Mouse (Mus musculus): ENCODE data around the gene Sult2b1. TPM values are rescaled to one million over a fixed set of nuclear protein-coding genes. Genes with fewer than 3 reads are reported as not detected.

The Sult2b1 gene
- polyA plus RNA-seq, 1 experiment from 2014 or later = 1.9 TPM

DNA sequence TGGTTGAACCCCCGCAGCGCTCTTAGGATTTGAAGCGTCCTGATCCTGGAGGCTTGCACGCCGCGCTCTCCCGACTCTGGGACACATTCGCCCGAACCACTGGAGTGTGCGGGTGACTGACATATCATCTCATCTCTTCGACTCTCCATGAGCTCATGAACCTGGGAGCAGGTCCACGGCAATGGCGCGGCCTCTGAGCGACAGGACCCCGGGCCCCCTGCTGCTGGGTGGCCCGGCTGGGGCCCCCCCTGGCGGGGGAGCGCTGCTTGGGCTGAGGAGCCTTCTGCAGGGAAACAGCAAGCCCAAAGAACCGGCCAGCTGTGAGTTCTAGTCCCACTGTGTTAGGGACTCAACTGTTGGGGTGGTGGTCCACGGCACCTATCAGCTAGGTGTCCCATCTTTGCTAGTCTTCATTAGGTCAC is 79.0 kb downstream of the Sult2b1 start:
- Histone ChIP-seq H3K4me3 (replicated peaks) (peak overlapping the region; percentile 61), H3K4me1 (peaks cover 80% of the 10 kb centered on the region), H3K9ac (peak overlapping the region; percentile 79), H3K27me3 (peaks cover 10% of the 10 kb centered on the region), H3K27ac (peak overlapping the region; percentile 51), H3K36me3 (replicated peaks) (peaks cover 10% of the 10 kb centered on the region), H3K4me2 (peak overlapping the region; percentile 99), H3K9me3 (no peaks in the 10 kb centered on the region)
- no peak for ATAC-seq (ENCODE audit: low FRiP score)
- 0% methylated on average over 21 of the region's 21 CpGs for WGBS

DNA sequence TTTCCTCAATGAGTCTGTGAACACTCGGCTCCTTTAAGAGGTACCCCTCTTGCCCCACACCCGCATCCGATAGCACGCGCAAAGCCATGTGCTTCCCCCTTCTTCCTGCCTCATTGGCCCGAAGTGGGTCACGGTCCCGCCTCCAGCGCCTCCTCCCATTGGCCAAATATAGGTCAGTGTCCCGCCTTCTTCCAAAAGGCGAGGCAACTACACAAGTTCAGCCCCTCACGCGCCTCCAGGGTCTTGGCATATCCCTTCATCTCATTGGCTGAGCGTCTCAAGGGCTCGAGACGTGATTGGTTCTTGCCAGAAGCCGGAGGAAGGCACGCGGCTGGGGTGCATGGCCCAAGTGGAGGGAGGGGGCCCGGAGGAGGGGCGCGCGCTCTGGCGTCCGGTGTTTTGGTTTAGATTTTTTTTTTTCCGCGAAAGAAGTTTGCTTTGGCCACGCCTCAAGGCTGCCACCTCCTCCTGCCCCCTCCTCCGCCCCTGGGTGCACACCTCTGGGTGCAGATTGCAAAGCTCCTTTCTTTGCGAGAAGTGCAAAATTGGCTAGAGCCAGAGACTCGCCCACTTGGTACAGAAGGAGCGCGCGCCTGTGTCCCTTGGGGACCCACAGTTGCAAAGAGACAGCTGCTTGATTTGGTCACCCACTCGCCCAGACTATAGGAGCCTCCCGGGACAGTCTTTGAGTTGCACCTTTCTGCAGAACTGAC is 79.6 kb downstream of the Sult2b1 start, which contains the start of gene Dbp:
TSS of gene Dbp (plus strand) at position 359 of the 713 bp plus-strand sequence.
- Histone ChIP-seq H3K27ac (peak within 1 kb of the TSS; percentile 87), H3K4me3 (replicated peaks) (peak within 1 kb of the TSS; percentile 61), H3K9me3 (no peaks in the 10 kb centered on the region), H3K36me3 (replicated peaks) (0 out of 2 replicates have a peak, but pooled peaks cover 4% of the 10 kb centered on the region), H3K4me1 (peaks cover 83% of the 10 kb centered on the region), H3K4me2 (peak within 1 kb of the TSS; percentile 99), H3K9ac (peak within 1 kb of the TSS; percentile 79), H3K27me3 (peaks cover 15% of the 10 kb centered on the region)
- WGBS = 1% methylated on average over 36 of the region's 36 CpGs
- ATAC-seq (ENCODE audit: low FRiP score) = peak; percentile 86

DNA sequence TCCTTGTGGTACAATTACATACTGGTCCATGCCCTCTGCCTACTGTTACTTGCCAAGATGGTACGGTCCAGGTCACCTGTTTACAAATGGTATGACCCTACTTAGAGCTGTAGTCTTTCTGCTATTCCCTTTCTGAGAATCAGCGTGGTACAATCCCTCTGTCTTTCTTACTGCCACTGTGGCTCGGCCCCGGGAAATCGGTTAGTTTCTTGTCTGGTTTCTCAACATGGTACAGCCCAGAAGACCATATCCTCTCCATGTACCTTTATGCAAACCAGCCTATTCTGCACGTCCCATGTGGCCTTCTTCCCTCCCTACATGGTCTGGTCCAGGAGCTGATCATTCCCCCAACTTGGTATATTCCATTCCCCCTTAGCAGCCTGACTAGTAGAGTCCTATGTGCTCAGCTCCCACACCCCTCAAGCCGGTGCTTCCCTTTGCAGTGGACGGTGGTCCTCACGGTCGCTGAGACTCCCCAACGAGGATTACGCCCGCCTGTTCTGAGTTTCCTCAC is 80.4 kb downstream of the Sult2b1 start:
- Histone ChIP-seq H3K4me2 (peak overlapping the region; percentile 99), H3K9ac (peak overlapping the region; percentile 56), H3K9me3 (no peaks in the 10 kb centered on the region), H3K27me3 (peaks cover 23% of the 10 kb centered on the region), H3K4me1 (peaks cover 83% of the 10 kb centered on the region), H3K4me3 (replicated peaks) (peak overlapping the region; percentile 43), H3K27ac (peak overlapping the region; percentile 87), H3K36me3 (replicated peaks) (no peaks in the 10 kb centered on the region)
- WGBS = under 1% methylated on average over 13 of the region's 13 CpGs
- ATAC-seq (ENCODE audit: low FRiP score) = peak; percentile 40

DNA sequence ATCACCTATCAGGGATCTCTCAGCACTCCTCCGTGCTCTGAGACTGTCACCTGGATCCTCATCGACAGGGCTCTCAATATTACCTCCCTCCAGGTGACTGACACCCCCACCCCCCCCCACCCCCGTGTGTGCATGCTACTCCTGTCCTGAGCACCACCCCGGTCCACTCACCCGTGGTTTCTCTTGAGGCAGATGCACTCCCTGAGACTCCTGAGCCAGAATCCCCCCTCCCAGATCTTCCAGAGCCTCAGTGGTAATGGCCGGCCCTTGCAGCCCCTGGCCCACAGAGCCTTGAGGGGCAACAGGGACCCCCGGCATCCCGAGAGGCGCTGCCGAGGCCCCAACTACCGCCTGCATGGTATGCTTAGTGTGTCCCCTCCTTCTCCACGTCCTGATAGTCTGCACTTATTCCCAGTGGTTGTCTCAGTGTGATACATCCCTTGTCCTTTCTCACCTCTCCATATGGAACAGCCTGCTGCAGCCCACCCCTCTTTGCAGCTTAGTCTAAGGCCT is 80.9 kb downstream of the Sult2b1 start:
- Histone ChIP-seq H3K9me3 (no peaks in the 10 kb centered on the region), H3K27me3 (peaks cover 28% of the 10 kb centered on the region), H3K9ac (peak overlapping the region; percentile 56), H3K27ac (peak overlapping the region; percentile 87), H3K4me2 (peak overlapping the region; percentile 99), H3K4me1 (peaks cover 78% of the 10 kb centered on the region), H3K36me3 (replicated peaks) (no peaks in the 10 kb centered on the region), H3K4me3 (replicated peaks) (peak overlapping the region; percentile 43)
- 34% methylated on average over 12 of the region's 12 CpGs for WGBS
- ATAC-seq (ENCODE audit: low FRiP score) = no peak

DNA sequence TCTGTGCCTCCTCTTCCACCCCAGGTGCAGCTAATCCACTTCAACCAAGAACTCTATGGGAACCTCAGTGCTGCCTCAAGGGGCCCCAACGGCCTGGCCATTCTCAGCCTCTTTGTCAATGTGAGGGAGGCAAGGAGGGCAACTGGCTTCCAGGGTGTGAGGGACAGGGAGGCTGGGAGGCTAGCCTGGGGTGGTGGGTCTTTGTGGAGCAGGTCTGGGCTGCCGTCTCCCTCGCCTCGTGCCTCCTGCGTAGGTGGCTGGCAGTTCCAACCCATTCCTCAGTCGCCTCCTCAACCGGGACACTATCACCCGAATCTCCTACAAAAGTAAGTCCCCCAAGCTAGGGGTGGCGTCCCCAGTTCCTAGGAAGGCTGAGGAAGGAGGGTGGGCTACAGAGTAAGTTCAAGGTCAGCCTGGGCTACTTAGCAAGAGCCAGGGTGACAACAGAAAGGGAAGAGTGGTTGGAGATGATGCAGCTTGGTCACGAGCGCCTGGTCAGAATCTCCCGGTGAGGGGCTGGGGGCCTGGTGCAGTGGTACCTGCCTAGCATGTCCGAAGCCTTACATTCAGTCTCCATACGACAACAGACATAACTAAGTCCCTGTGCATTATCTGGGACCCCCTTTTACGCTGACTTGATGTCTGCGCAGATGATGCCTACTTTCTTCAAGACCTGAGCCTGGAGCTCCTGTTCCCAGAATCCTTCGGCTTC is 81.5 kb downstream of the Sult2b1 start:
- Histone ChIP-seq H3K36me3 (replicated peaks) (no peaks in the 10 kb centered on the region), H3K27ac (peak overlapping the region; percentile 87; the same call in 1 of the 2 replicates), H3K4me1 (peaks cover 72% of the 10 kb centered on the region), H3K4me3 (replicated peaks) (peak overlapping the region; percentile 43; the same call in 1 of the 2 replicates), H3K4me2 (peak overlapping the region; percentile 99; the same call in 1 of the 2 replicates), H3K9ac (no peak overlapping the region; the same call in 1 of the 2 replicates), H3K9me3 (no peaks in the 10 kb centered on the region), H3K27me3 (peaks cover 35% of the 10 kb centered on the region)
- ATAC-seq (ENCODE audit: low FRiP score) = no peak
- 86% methylated on average over 17 of the region's 17 CpGs for WGBS

DNA sequence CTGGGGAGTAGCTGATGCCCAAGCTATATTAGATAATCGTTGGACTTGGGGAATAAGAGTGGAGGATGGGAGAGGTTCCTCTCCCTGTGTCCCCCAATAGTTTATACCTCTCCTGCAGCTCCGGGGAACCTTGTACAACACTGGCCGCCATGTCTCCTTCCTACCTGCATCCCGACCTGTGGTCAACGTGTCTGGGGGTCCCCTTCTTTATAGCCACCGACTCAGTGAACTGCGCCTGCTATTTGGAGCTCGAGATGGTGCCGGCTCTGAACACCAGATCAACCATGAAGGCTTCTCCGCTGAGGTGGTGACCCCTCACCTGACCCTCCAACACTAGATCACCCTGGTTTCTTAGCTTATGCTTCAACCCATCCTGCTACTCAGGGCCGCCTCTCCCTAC is 82.2 kb downstream of the Sult2b1 start:
- ATAC-seq (ENCODE audit: low FRiP score) = no peak
- no peaks in the 10 kb centered on the region for H3K9me3 ChIP-seq
- no peak overlapping the region for H3K27ac ChIP-seq
- peaks cover 65% of the 10 kb centered on the region for H3K4me1 ChIP-seq
- H3K27me3 ChIP-seq = peaks cover 37% of the 10 kb centered on the region
- no peak overlapping the region for H3K4me3 ChIP-seq (replicated peaks)
- no peaks in the 10 kb centered on the region for H3K36me3 ChIP-seq (replicated peaks)
- WGBS = 96% methylated on average over 11 of the region's 11 CpGs
- H3K9ac ChIP-seq = no peak overlapping the region
- H3K4me2 ChIP-seq = no peak overlapping the region

DNA sequence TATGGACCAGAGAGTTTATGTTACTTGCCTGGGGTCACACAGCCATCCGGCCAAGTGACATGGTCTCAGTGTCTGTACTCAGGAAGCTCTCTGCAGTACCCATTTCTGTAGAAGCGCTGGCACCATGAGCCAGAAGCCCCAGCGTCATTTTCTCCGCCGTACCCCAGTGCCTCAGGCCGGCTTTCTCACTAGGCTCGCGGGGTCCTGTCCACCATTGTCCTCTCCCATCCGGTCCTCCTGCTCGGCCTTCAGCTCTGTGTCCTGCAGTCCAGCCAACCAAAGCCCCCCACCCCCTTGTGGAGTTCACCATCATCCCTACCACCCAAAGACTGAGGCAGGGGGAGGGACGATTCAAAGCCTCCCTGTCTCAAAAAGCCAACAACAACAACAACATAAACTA is 82.9 kb downstream of the Sult2b1 start:
- 86% methylated on average over 11 of the region's 11 CpGs for WGBS
- H3K4me1 ChIP-seq = peaks cover 58% of the 10 kb centered on the region
- H3K27ac ChIP-seq = no peak overlapping the region
- no peak for ATAC-seq (ENCODE audit: low FRiP score)
- peak overlapping the region; percentile 73; the same call in 1 of the 2 replicates for H3K4me2 ChIP-seq
- H3K9ac ChIP-seq = no peak overlapping the region
- peaks cover 37% of the 10 kb centered on the region for H3K27me3 ChIP-seq
- H3K36me3 ChIP-seq (replicated peaks) = no peaks in the 10 kb centered on the region
- H3K4me3 ChIP-seq (replicated peaks) = no peak overlapping the region
- H3K9me3 ChIP-seq = no peaks in the 10 kb centered on the region

DNA sequence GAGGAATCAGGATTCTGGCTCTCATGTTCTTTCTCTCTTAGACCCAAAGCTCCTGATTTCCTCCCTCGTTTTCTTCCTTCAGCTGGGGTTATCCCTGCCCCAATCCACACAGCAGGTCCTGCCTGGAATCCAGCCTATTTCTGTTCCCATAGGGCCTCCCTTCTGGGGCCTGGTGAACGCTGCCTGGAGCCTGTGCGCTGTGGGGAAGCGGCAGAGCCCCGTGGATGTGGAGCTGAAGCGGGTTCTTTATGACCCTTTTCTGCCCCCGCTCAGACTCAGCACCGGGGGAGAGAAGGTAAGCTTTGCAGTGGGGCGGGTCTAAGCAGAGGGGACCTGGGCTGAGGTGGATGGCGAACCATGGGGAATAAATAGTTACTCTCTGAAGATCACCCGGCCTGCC is 83.4 kb downstream of the Sult2b1 start:
- 26% methylated on average over 11 of the region's 11 CpGs for WGBS
- Histone ChIP-seq H3K4me3 (replicated peaks) (peak overlapping the region; percentile 45), H3K4me1 (peaks cover 53% of the 10 kb centered on the region), H3K4me2 (peak overlapping the region; percentile 73), H3K9ac (peak overlapping the region; percentile 30; the same call in 1 of the 2 replicates), H3K27ac (no peak overlapping the region), H3K9me3 (no peaks in the 10 kb centered on the region), H3K27me3 (peaks cover 37% of the 10 kb centered on the region), H3K36me3 (replicated peaks) (no peaks in the 10 kb centered on the region)
- no peak for ATAC-seq (ENCODE audit: low FRiP score)

DNA sequence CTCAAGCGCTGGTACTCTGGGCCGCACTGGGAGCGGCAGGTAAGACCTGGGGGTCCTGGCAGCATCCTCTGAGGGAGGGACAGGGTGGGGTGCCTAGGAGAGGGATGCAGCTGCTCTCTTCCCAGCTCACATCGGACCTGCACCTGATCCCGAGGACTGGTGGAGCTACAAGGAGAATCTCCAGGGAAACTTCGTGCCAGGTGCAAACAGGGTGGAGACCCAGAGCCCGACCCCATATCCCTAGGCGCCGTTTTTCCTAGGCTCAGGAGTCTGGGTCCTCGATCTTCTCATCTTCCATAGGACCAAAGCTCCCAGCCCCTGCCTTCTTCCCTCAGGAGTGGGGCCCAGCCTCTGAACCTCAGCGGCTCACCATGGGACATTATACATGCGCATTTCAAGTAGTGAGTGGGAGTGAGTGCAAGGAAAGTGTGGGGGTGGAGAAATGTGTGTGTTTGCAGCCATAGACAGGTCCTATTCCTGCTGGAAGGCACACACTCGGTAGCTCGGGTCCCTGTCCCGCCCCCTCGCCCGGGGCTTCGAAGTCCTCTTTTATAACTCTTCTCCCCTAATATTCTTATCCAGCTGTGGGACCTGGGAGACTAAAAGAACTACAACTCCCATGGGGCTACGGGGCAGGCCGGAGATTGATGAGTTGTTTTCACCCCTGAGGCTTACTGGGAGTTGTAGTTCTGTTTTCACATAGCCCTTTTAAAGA is 84.0 kb downstream of the Sult2b1 start:
- WGBS = under 1% methylated on average over 20 of the region's 20 CpGs
- Histone ChIP-seq H3K4me2 (peak overlapping the region; percentile 73), H3K9me3 (no peaks in the 10 kb centered on the region), H3K27me3 (peaks cover 37% of the 10 kb centered on the region), H3K4me3 (replicated peaks) (peak overlapping the region; percentile 45), H3K4me1 (peaks cover 46% of the 10 kb centered on the region), H3K9ac (peak overlapping the region; percentile 54), H3K36me3 (replicated peaks) (no peaks in the 10 kb centered on the region), H3K27ac (peak overlapping the region; percentile 47; the same call in 1 of the 2 replicates)
- 0 out of 2 replicates have a peak, but pooled peaks have one; percentile 9 for ATAC-seq (ENCODE audit: low FRiP score)

DNA sequence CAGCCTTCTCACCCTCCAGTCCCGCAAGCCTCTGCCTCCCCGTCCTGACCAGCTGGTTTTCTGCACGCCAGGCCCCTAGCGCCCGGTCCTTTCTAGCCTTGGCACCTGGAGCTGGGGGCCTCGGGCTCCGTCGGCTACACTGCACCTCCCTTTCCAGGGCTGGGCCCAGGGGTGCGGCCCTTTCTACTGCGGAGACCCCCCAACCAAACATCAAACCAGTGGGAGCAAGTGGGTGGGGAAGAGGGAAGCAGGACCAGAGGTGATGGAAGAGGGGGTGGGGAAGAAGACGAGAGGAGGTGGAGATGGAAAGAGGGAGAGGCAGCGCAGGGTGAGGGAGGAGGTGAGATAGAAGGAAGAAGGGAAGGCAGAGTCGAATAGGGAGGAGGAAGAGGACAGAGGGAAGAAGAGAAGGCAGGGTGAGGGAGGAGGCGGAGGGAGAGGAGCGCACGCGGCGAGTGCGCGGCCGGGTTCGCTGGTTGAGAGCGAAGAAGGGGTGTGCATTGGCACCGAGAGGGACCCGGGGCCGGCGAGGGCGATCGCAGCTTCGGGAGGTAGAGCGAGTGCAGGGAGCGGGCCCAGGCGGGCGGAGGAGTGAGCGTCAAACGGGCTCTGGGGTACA is 84.8 kb downstream of the Sult2b1 start, which contains the start of gene Car11:
TSS of gene Car11 (plus strand) at position 321 of the 619 bp plus-strand sequence.
- WGBS = 2% methylated on average over 35 of the region's 36 CpGs
- peaks cover 37% of the 10 kb centered on the region for H3K27me3 ChIP-seq
- no peaks in the 10 kb centered on the region for H3K36me3 ChIP-seq (replicated peaks)
- H3K4me1 ChIP-seq = peaks cover 46% of the 10 kb centered on the region
- H3K9me3 ChIP-seq = no peaks in the 10 kb centered on the region
- H3K4me2 ChIP-seq = peak within 1 kb of the TSS; percentile 73
- peak within 1 kb of the TSS; percentile 54 for H3K9ac ChIP-seq
- H3K27ac ChIP-seq = peak within 1 kb of the TSS; percentile 47; the same call in 1 of the 2 replicates
- no peak for ATAC-seq (ENCODE audit: low FRiP score)
- peak within 1 kb of the TSS; percentile 45 for H3K4me3 ChIP-seq (replicated peaks)

DNA sequence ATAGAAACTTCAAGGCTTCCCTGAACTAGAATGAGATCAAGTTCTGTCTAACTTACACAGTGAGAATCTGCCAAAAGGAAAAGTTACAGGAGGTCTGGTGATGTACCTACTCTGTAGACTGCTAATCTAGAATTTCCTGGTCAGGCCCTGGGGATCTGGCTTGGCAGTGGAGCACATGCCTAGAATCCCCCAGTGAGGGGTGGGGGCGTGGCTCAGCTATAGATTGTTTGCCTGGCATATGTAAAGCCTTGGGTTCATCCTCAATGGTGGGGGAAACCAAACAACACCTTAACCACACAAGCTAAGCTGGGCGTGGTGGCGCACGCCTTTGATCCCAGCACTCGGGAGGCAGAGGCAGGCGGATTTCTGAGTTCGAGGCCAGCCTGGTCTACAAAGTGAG is 86.6 kb downstream of the Sult2b1 start:
- Histone ChIP-seq H3K4me2 (no peak overlapping the region), H3K4me3 (replicated peaks) (no peak overlapping the region), H3K9me3 (no peaks in the 10 kb centered on the region), H3K27me3 (peaks cover 37% of the 10 kb centered on the region), H3K9ac (no peak overlapping the region), H3K27ac (no peak overlapping the region), H3K4me1 (peaks cover 31% of the 10 kb centered on the region), H3K36me3 (replicated peaks) (no peaks in the 10 kb centered on the region)
- ATAC-seq (ENCODE audit: low FRiP score) = no peak
- WGBS = 85% methylated on average over 7 of the region's 7 CpGs
